Mouse (Mus musculus): ENCODE measurements around the gene Stim1.
"Not testable (repeated sequence)": the region's sequence is repeated elsewhere in the genome, so short reads cannot be mapped to it uniquely, and the experiment has no call there.

Stim1 gene

DNA sequence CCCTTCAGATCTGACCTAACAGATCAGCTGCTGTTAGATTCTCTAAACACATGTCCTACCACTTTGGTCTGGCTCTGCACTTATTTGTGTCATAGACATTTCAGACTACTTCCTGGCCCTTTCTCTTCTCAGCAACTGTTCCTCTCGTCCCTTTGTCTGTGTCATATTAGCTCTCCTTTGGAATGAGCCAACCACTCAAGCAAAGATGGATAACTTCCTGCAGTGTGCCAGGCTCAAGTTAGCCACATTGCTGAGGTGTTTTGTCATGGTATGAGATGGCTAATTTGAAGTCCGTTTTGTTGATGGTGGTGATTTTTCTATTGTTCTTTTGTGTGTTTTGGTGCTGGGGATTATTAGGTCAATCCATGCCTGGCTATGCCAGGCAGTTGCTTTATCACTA lies 93.7 kb downstream of the Stim1 start:
- no peak for DNase-seq (ENCODE audit: low read depth, low spot score)

GRCm38 (mm10) chr7:102363853-102364252 lies 96.2 kb downstream of the Stim1 start:
- no peak for DNase-seq (ENCODE audit: low read depth, low spot score)

DNA sequence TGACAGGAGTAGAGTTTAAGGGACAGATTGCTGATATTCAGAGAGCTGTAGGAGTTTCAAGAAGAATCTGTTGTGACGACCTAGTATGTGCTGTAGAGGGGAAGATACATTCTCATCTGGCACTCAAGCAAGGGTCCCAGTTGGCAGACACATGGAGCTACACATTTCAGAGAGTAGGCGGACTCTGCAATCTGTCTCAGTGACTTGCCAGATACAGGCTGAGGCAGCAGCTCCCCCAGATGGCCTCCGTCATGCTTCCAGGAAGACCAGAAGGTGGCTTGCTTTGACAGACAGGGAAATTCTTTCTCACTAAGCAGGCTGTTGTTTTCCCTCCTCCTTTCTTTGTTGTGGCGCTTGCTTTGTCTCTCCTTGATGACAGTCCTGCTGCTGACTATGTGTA lies 102.1 kb downstream of the Stim1 start:
- no peak for DNase-seq (ENCODE audit: low read depth, low spot score)

- DNase-seq (ENCODE audit: low read depth, low spot score) = no peak
Observed at GRCm38 (mm10) chr7:102370526-102370925, 102.9 kb downstream of the Stim1 start.

DNA sequence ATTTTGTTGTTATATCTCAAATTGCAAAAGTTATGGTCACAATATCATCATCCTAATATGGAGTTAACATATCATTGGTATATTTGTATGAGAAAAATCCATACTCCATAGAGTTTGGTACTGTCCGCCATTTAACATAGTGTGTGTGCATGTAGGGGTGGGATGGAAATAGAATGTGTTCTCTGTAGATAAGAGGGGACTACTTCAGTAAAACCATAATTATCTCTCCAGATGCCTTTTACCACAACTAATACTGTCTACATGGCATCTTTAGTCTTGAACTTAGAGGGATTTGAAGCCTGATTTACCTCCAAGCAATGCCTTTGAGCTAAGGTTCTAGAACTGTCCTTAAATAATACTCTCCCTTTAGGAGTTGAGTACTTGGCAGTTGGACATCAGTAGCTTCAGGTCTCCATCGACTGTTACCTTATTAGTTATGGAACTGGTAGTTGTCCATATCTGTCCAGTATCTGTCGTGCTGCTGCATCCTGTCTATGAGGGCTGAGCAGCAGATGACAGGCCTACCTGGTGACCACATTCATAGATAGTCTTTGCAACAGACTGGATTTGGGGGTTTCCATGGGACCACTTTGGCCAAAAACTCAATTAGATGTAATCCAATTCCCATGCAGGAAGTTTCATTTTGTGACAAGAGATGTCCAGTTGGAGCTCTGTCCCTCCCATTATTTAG lies 105.9 kb downstream of the Stim1 start:
- DNase-seq (ENCODE audit: low read depth, low spot score) = no peak

DNA sequence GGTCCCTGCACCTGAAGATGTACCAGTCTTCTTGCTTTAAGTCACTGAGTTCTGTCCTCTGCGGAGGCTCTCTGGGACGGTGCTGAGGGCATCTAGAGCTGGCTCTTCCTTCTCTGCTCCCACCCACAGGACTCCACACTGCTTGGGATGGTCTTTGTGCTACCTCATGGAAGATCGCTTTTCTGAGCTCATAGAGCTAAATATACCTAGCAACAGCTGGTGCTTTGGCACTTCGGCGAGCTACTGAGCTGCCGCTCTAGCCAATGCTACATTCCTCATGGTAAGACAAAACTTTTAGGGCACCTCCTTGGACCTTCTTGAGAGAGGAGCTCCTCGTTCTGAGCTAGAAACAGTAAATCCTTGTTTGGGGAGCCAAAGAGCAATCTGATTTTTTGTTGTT lies 115.6 kb downstream of the Stim1 start:
- no peak for DNase-seq (ENCODE audit: low read depth, low spot score)

DNA sequence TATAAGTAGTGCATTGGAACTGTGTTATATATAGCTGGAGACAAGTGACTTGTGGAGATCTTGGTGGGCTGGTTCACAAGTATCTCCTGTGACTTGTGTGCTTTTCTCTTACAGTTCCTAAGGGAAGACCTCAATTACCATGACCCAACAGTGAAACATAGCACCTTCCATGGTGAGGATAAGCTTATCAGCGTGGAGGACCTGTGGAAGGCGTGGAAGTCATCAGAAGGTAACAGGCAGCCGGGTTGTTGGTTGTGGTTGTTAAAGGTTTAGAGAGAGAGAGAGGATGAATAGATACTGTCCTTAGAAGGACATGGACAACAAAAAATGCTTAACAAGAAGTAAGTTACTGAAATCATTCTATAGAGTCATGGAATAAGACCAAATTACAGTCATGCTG lies 118.4 kb downstream of the Stim1 start:
- no peak for DNase-seq (ENCODE audit: low read depth, low spot score)

DNA sequence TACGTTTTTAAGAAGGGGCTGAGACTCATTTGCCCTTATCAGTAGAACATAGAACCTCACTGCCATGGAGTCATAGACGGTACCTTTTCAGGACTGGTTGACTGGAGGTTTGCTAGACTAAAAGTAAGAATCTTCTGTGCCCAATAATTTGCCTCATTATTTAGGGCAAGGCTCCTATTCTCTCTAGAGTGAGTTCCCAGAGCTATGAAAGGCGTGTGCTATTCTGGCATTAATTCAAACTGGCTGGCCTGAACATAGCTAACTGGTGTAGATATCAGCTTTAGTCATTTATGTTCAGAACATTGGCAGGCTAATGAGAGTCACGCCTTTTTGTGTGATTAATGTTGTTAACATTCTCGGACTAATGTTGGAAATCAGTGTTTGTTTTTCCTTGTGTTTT lies 121.5 kb downstream of the Stim1 start:
- DNase-seq (ENCODE audit: low read depth, low spot score) = no peak

- no peak for DNase-seq (ENCODE audit: low read depth, low spot score)
Observed at GRCm38 (mm10) chr7:102393898-102394297, 126.3 kb downstream of the Stim1 start.

GRCm38 (mm10) chr7:102395894-102396293 lies 128.3 kb downstream of the Stim1 start:
- DNase-seq (ENCODE audit: low read depth, low spot score) = no peak

GRCm38 (mm10) chr7:102396331-102396730 lies 128.7 kb downstream of the Stim1 start:
- DNase-seq (ENCODE audit: low read depth, low spot score) = no peak

GRCm38 (mm10) chr7:102399180-102399731 lies 131.7 kb downstream of the Stim1 start:
- no peak for DNase-seq (ENCODE audit: low read depth, low spot score)

- DNase-seq (ENCODE audit: low read depth, low spot score) = no peak
Observed at GRCm38 (mm10) chr7:102404118-102404517, 136.5 kb downstream of the Stim1 start.

DNA sequence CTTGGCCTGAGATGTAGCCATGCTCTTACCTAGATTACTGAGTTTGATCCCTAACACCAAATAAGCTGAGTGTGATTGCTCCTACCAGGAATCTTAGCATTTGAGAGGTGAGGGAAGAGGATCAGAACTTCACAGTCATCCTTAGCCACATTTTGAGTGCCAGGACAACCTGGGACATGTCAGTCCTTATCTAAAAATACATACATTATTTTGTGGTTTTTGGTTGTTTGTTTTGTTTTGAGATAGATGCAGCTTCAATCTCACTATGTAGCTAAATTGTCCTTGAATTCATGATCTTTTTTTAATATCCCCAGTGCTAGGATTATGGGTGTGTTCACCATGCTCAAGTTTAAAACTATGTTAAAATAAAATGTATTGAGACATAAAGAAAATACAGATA lies 139.8 kb downstream of the Stim1 start:
- DNase-seq (ENCODE audit: low read depth, low spot score) = no peak

DNA sequence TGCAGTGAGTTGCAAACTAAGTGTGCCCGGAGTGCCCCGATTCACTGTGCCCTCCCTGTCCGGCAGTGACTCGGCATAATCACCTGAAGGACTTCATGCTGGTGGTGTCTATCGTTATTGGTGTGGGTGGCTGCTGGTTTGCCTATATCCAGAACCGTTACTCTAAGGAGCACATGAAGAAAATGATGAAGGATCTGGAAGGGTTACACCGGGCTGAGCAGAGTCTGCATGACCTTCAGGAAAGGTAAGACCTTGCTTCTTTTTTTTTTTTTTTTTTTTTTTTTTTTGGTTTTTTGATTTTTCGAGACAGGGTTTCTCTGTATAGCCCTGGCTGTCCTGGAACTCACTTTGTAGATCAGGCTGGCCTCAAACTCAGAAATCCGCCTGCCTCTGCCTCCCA lies 147.7 kb downstream of the Stim1 start:
- not testable (repeated sequence) for DNase-seq (ENCODE audit: low read depth, low spot score)

DNA sequence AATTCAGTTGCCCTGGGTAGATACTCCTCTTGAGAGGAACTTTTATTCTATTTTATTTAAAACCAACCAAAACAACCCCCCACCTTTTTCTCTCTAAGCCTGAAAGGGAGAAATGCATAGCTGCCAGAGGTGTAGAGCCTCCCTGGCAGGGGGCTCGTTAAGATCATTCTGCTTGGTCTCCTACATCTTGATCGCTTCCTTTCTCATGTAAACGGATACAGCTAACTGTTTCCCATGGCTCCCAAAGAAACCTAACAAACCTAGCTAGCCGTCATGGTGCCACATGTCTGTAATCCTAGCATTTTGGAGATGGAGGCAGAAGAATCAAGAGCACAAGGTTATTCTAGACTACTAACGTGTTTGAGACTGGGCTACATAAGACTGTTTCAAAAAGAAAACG lies 148.2 kb downstream of the Stim1 start:
- DNase-seq (ENCODE audit: low read depth, low spot score) = peak; percentile 43

- peak; percentile 47 for DNase-seq (ENCODE audit: low read depth, low spot score)
Observed at GRCm38 (mm10) chr7:102417398-102417797, 149.8 kb downstream of the Stim1 start.

DNA sequence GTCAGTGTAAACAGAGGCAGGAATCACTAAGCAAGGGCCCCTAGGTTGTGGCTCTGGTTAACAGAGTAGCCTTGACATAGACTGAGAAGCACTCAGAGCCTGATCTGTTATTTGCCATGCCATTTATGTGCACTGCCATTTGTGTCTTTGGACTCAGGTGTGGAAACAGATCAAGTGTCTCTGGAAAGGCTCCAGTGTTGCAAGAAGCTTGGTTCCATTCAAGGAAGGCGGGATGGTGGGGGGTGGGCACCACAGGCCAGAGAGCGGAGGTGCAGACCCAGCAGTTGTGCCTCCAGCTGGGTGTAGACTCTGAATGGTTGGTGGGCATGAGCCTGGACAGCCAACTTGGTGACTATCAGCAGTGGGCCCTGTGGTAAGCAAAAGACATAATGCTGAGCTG lies 154.4 kb downstream of the Stim1 start:
- no peak for DNase-seq (ENCODE audit: low read depth, low spot score)

DNA sequence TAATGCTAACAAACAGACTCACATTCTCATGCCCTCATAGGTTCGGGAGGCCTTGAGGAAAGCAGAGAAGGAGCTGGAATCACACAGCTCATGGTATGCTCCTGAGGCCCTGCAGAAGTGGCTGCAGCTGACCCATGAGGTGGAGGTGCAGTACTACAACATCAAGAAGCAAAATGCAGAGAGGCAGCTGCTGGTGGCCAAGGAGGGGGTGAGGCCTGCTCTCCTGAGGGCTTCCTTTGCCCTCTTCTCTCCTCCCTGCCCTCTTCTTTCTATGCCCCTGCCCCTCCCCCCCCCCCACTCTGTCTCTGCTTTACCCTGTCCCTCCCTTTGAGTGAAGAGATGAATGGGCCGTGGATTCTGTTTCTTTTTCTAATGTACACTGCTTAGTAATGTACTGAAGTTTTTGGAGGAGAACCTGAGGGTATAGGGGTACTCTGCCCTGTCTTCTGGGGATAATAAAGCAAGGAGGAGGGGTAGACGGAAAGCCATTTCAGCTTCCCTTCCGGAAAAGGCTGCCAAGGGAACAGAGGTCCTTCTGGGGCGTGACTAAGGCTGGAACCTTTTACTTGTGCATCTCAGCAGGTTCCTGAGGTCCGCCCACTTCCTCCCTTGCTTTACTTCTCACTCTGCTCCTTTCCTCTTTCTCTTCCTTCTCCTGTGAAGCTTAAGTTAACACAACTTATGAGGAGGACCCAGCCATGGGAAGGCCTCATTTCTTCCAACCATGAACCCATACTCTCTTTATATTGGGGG lies 158.5 kb downstream of the Stim1 start:
- no peak for DNase-seq (ENCODE audit: low read depth, low spot score)

- no peak for DNase-seq (ENCODE audit: low read depth, low spot score)
Observed at GRCm38 (mm10) chr7:102434344-102434743, 166.7 kb downstream of the Stim1 start.

DNA sequence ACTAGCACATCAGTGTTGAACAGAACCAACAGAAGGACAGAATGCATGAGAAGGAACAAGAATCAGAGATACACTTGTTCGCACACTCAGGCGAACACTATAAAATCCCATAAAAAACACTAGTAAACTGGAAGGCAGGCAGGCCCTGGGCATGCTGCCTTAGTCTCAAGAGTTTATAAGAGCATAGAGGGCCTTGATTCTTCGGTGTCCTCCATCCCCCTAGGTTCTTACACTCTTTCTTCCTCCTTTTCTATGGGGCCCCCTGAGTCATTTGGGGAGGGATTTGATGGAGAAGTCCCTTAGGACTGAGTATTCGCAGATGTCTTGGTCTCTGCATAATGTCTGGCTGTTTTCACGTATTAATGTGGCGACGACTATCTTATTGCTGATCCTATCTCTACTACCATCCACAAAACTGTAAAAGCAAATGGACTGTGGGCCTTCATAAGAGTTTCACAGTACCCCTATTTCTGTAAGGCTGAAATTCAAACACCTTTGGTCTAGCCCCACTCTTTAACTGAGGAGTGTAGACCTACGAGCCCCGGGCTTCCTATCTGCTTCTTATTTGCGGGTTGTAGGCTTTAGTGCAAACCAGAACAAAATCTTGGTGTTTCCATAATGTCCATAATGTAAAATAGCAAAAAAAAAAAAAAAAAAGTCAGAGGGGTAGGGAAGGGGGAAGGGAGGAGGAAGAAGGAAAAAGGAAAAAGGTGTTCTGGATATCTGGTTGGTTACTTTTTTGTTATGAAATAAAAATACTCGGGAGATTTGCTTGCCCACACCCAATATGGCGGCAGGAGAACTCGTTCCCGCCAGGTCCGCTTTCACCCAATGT lies 173.4 kb downstream of the Stim1 start:
- DNase-seq (ENCODE audit: low read depth, low spot score) = no peak

Data from WW6 (cell line).